In genomic region chr6:35307136-35307535, GRCm38 (mm10) we compare ENCODE assay signal across 32 mouse cellular contexts. TPM values are rescaled to one million over a fixed set of nuclear protein-coding genes. Genes with fewer than 3 reads are reported as not detected.
DNase-seq lines count a peak whose midpoint lies in the region; ATAC-seq and TF ChIP-seq lines count a peak whose summit lies in the region.
"Had no signal": no experiment of that assay in that cellular context is flagged by ENCODE, and none has a peak within 500 bp of the region (broad histone marks: within the 10 kb centered on the region; RNA-seq: fewer than 3 reads in every experiment).

No protein-coding gene starts in this region.

- no peaks in the 10 kb centered on the region for H3K36me3 ChIP-seq in forebrain, embryonic 13.5 days (ENCODE audit: poor library complexity, severe bottlenecking)
- no peaks in the 10 kb centered on the region for H3K36me3 ChIP-seq in forebrain, embryonic 12.5 days (replicated peaks)
- no peaks in the 10 kb centered on the region for H3K36me3 ChIP-seq in heart, embryonic 15.5 days
- no peaks in the 10 kb centered on the region for H3K36me3 ChIP-seq in lung, embryonic 14.5 days (ENCODE audit: insufficient read depth)
- H3K36me3 ChIP-seq: embryonic facial prominence, embryonic 12.5 days; G1E; midbrain, embryonic 10.5 days had no signal

- H3K4me1 ChIP-seq in forebrain, embryonic 13.5 days: no peaks in the 10 kb centered on the region
- peaks cover 3% of the 10 kb centered on the region; the same call in 1 of the 2 replicates for H3K4me1 ChIP-seq in forebrain, embryonic 12.5 days
- H3K4me1 ChIP-seq in heart, embryonic 15.5 days (replicated peaks): peaks cover 5% of the 10 kb centered on the region
- no peaks in the 10 kb centered on the region for H3K4me1 ChIP-seq in lung, embryonic 14.5 days (ENCODE audit: insufficient read depth)
- no peaks in the 10 kb centered on the region for H3K4me1 ChIP-seq in olfactory bulb, adult 2 months (ENCODE audit: control insufficient read depth, insufficient read depth, low read length)
- H3K4me1 ChIP-seq: embryonic facial prominence, embryonic 12.5 days had no signal

- 74% methylated on average over 13 of the region's 13 CpGs for WGBS in forebrain, embryonic 13.5 days
- 79% methylated on average over 13 of the region's 13 CpGs for WGBS in forebrain, embryonic 12.5 days
- 54% methylated on average over 13 of the region's 13 CpGs for WGBS in heart, embryonic 15.5 days
- 72% methylated on average over 13 of the region's 13 CpGs for WGBS in lung, embryonic 14.5 days
- 66% methylated on average over 13 of the region's 13 CpGs for WGBS in olfactory bulb, adult 2 months

- no peak overlapping the region for H3K9ac ChIP-seq in forebrain, embryonic 13.5 days
- H3K9ac ChIP-seq in forebrain, embryonic 12.5 days: no peak overlapping the region
- no peak overlapping the region for H3K9ac ChIP-seq in heart, embryonic 15.5 days
- no peak overlapping the region for H3K9ac ChIP-seq in lung, embryonic 14.5 days
- H3K9ac ChIP-seq: embryonic facial prominence, embryonic 12.5 days; liver, embryonic 14.5 days had no signal

- no peak for TF ChIP-seq POLR2A in olfactory bulb, adult 2 months (IDR thresholded peaks at IDR 0.05; ENCODE audit: insufficient read depth, low read depth, low read length)

- TF ChIP-seq CTCF in lung, embryonic 14.5 days (IDR thresholded peaks at IDR 0.05; ENCODE audit: low read depth): no peak
- 0 out of 2 replicates have a peak, but pooled peaks have one; percentile 21 for TF ChIP-seq CTCF in olfactory bulb, adult 2 months (IDR thresholded peaks at IDR 0.05; ENCODE audit: insufficient read depth, low read depth, low read length)

- DNase-seq in heart, postnatal 4 days: no peak
- DNase-seq in lung, embryonic 14.5 days: peak; percentile 30
- no peak for DNase-seq in lung, postnatal 10 days
- DNase-seq: adrenal gland, adult 8-10 months; cerebellum, adult 8-10 months; cerebellum, postnatal 36 days; embryo, embryonic 11 days; gastrocnemius, postnatal 25 days; heart, adult 11 months; heart, postnatal 14 days; kidney, adult 8-10 months; kidney, postnatal 4 days; liver; lung, adult 2 months; right cerebral cortex, adult 18-20 months; spleen, adult 18-20 months; thymus, postnatal 25 days had no signal

- no peak overlapping the region for H3K4me2 ChIP-seq in forebrain, embryonic 13.5 days
- no peak overlapping the region for H3K4me2 ChIP-seq in forebrain, embryonic 12.5 days
- no peak overlapping the region for H3K4me2 ChIP-seq in heart, embryonic 15.5 days
- H3K4me2 ChIP-seq in lung, embryonic 14.5 days: no peak overlapping the region
- H3K4me2 ChIP-seq: embryonic facial prominence, embryonic 12.5 days; heart, embryonic 11.5 days had no signal

- peak; percentile 62 for ATAC-seq in forebrain, embryonic 13.5 days
- ATAC-seq in forebrain, embryonic 12.5 days (ENCODE audit: low FRiP score): no peak
- ATAC-seq in heart, embryonic 15.5 days (replicated peaks; ENCODE audit: insufficient number of reproducible peaks, insufficient read depth, low FRiP score, low read depth): peak; percentile 58; the same call in 1 of the 2 replicates
- ATAC-seq in lung, embryonic 14.5 days (ENCODE audit: insufficient read depth): no peak
- ATAC-seq: intestine, embryonic 16.5 days had no signal

- H3K27me3 ChIP-seq in forebrain, embryonic 13.5 days: no peaks in the 10 kb centered on the region
- no peaks in the 10 kb centered on the region for H3K27me3 ChIP-seq in forebrain, embryonic 12.5 days
- H3K27me3 ChIP-seq in heart, embryonic 15.5 days: no peaks in the 10 kb centered on the region
- no peaks in the 10 kb centered on the region for H3K27me3 ChIP-seq in lung, embryonic 14.5 days (ENCODE audit: insufficient read depth, low read length)
- H3K27me3 ChIP-seq: embryonic facial prominence, embryonic 12.5 days had no signal

- H3K27ac ChIP-seq in forebrain, embryonic 13.5 days: no peak overlapping the region
- H3K27ac ChIP-seq in forebrain, embryonic 12.5 days: no peak overlapping the region
- no peak overlapping the region for H3K27ac ChIP-seq in heart, embryonic 15.5 days
- H3K27ac ChIP-seq in lung, embryonic 14.5 days (ENCODE audit: low read depth): no peak overlapping the region
- no peak overlapping the region for H3K27ac ChIP-seq in olfactory bulb, adult 2 months (ENCODE audit: insufficient read depth, low read depth, low read length)
- H3K27ac ChIP-seq: embryonic facial prominence, embryonic 12.5 days; kidney, postnatal 0 days; liver, embryonic 14.5 days; midbrain, embryonic 10.5 days had no signal

- H3K9me3 ChIP-seq in forebrain, embryonic 13.5 days (replicated peaks): no peaks in the 10 kb centered on the region
- H3K9me3 ChIP-seq in forebrain, embryonic 12.5 days: no peaks in the 10 kb centered on the region
- no peaks in the 10 kb centered on the region for H3K9me3 ChIP-seq in heart, embryonic 15.5 days (replicated peaks)
- H3K9me3 ChIP-seq in lung, embryonic 14.5 days (ENCODE audit: low read depth, low read length): no peaks in the 10 kb centered on the region
- H3K9me3 ChIP-seq: embryonic facial prominence, embryonic 12.5 days; G1E; midbrain, embryonic 10.5 days had no signal

- H3K4me3 ChIP-seq in forebrain, embryonic 13.5 days: no peak overlapping the region
- no peak overlapping the region for H3K4me3 ChIP-seq in forebrain, embryonic 12.5 days (replicated peaks)
- H3K4me3 ChIP-seq in heart, embryonic 15.5 days: no peak overlapping the region
- H3K4me3 ChIP-seq in lung, embryonic 14.5 days (ENCODE audit: low read depth, low read length): no peak overlapping the region
- H3K4me3 ChIP-seq in olfactory bulb, adult 2 months (ENCODE audit: insufficient read depth, low read depth, low read length): no peak overlapping the region
- H3K4me3 ChIP-seq: embryonic facial prominence, embryonic 12.5 days; midbrain, embryonic 10.5 days had no signal

RNA-seq across cellular contexts. Expression of gene Slc13a4, which starts 0.8 kb away (rescaled TPM):
- polyA plus RNA-seq in forebrain, embryonic 13.5 days (2015; fragmentation: Nextera tagmentation; extraction: Ambion mirVana): 0.50 and 0.94 TPM in 2 replicates
- 0.09 and 0.14 TPM in 2 replicates for polyA plus RNA-seq in forebrain, embryonic 12.5 days (2016; fragmentation: Nextera tagmentation; extraction: Ambion mirVana)
- polyA plus RNA-seq in heart, embryonic 15.5 days (2015; fragmentation: Nextera tagmentation; extraction: Ambion mirVana): 0.67 and 0.72 TPM in 2 replicates
- total RNA-seq in heart, postnatal 4 days (2021): under 1 TPM; 0.14 to 0.19 TPM
- 0.12 and 0.24 TPM in 2 replicates for polyA plus RNA-seq in lung, embryonic 14.5 days (2014; fragmentation: Nextera tagmentation; extraction: Ambion mirVana)
- polyA plus RNA-seq in olfactory bulb, adult 2 months (2012; ENCODE audit: insufficient read depth, insufficient read length, low replicate concordance, missing spikeins): not detected in 2 replicates
- total RNA-seq: megakaryocyte progenitor cell, adult 5-6 weeks; monocyte, adult 5-6 weeks had no signal
- polyA plus RNA-seq: G1E had no signal

RNA-seq across cellular contexts. Expression of gene Fam180a, which starts 18.8 kb away (rescaled TPM):
- polyA plus RNA-seq in forebrain, embryonic 13.5 days (2015; fragmentation: Nextera tagmentation; extraction: Ambion mirVana): not detected in 2 replicates
- polyA plus RNA-seq in forebrain, embryonic 12.5 days (2016; fragmentation: Nextera tagmentation; extraction: Ambion mirVana): not detected in 2 replicates
- polyA plus RNA-seq in heart, embryonic 15.5 days (2015; fragmentation: Nextera tagmentation; extraction: Ambion mirVana): 0.75 and 1.0 TPM in 2 replicates
- under 1 TPM; 0.43 TPM for total RNA-seq in heart, postnatal 4 days (2021)
- 0.74 and 1.1 TPM in 2 replicates for polyA plus RNA-seq in lung, embryonic 14.5 days (2014; fragmentation: Nextera tagmentation; extraction: Ambion mirVana)
- not detected in 2 replicates for polyA plus RNA-seq in olfactory bulb, adult 2 months (2012; ENCODE audit: insufficient read depth, insufficient read length, low replicate concordance, missing spikeins)
- total RNA-seq: G1E; megakaryocyte progenitor cell, adult 5-6 weeks; monocyte, adult 5-6 weeks had no signal
- polyA plus RNA-seq: embryonic facial prominence, embryonic 12.5 days; G1E; limb, embryonic 11.5 days; midbrain, embryonic 10.5 days; neural tube, embryonic 14.5 days had no signal

Comparison
In these comparisons a context has a peak if more than half of its experiments do, and no peak if none do; other contexts are left out.
1. ATAC-seq: peak in forebrain, embryonic 13.5 days (single experiment) and heart, embryonic 15.5 days (single experiment); none in forebrain, embryonic 12.5 days (single experiment) and lung, embryonic 14.5 days (single experiment).